Mouse (Mus musculus) mesoderm, embryonic 11.5 days (tissue): ENCODE measurements around the gene Syt14.

ENCODE experiments used
- DNase-seq: peaks from one replicate; pipeline ENCODE4 v3.0.0-alpha.2; 2012; ENCODE audit warnings: low read depth, low spot score

Syt14 gene

DNA sequence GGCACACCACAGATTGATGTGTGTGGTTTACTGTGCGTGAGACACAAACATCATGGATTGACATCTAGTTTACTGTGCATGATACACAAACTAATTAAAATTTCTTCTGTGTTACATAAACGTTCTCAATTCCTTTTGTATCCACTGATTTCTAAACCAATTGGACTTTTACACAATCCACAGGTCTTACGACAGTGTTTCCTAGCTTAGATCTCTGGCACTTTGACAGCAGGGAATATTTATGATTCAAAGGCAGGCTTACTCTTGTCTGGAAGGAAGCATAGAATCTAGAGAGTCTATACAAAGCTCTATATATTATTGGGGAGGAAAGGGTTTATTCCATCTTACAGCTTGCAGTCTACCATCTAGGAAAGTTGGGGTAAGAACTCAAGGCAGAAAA lies 171.1 kb downstream of the Syt14 start:
- DNase-seq, result no peak

DNA sequence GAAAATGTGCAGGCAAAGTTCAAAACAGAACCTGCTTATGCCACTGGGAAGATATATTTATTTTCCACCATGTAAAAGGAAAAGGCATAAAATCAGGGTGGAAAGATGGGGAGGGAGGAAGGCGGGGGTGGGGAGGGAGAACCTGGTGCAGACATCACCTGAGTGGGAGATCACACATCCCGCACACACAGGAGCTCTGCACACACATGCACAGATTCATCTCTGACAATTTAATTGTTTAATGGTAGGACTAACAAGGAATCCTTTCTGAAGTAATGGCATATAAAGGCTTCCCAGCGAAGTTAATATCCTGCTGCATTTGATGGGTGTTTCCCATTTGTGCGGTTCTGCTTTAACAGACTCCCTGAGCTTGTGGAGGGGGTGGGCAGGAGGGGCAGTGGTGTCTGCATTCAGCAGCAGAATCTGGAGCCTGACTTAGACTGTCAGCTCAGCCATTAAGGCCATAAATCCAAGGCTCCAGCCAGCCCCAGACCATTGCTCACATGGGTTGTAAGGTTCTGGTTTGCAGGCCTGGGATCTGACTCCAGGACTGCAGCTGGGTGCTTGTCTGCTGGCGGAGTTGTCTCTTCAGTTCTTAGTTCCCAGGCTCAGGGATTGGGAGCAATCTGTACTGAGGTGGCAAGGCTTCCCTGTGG lies 174.1 kb downstream of the Syt14 start:
- peak; percentile 47 for DNase-seq

DNA sequence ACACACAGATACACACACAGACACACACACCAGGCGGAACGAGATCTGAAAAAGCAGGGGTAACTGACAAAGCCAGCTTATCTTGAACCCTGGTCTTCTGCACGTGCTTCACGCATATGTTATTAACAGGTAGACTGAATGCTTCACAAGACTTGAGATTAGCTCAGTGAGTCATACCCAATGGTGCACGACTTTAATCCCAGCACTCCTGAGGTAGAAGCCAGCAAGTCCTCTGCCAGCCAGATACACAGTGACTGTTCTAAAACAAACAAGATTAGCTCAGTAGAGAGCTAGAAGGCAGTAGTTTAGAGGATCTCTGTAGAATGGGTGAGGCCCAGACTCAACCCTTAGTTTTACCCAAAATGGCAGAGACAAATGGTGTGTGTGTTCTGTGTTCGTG lies 175.3 kb downstream of the Syt14 start:
- DNase-seq, result no peak

DNA sequence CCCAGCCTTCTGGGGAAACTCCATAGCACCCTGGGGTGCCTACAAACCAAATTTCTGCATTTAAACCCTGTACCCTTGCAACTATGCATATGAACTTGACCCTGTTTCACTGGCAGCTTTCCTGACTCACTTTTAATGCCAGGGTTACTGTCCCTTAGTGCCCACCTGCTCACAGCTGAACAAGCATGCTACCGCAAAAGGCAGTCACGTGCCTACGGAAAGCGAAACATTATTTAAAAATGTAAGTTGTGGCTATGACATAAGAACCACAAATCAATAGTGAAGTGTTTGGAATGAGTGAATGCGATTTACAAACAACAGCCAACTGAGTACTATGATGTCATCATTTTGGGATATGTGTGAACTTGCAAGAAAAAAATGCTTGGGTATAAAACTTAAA lies 178.0 kb downstream of the Syt14 start:
- no peak for DNase-seq

DNA sequence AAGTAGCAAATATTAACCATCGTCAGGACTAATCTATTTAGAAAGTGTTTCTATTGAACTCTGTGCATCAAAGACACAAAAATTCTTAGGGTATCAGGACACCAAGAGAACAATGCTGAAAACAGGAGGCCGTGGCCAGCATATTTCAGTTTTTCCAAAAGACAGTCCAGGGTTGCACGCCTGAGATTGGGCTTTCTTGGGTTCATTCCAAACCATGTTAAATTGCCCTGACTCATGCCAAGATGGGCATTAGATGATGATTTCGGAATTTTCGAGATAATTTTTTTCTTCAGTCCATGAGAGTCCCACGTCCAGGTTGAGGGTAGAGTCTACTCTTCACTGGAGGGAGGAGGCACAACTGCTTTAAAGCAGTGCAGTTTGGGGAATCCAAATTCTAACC lies 178.6 kb downstream of the Syt14 start:
- DNase-seq, result no peak

DNA sequence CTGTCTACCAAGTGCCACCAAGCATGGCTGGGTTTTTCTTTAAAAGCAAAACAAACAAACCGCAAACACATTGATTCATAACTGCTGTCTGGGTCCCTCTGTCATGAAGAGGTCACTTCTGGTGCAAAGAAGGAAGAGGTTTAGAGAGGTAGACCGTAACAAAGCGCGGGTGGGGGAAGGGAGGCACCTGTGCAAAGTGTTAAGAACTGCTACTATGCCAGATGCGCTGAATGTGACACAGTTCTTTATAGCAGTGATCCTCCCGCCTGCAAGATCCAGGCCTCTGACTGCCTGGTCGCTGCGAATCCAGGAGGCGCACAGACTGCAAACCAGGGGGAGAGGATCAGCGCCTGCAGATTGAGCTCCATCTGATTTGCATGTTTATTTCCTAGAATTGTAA lies 179.2 kb downstream of the Syt14 start:
- peak; percentile 68 for DNase-seq

DNA sequence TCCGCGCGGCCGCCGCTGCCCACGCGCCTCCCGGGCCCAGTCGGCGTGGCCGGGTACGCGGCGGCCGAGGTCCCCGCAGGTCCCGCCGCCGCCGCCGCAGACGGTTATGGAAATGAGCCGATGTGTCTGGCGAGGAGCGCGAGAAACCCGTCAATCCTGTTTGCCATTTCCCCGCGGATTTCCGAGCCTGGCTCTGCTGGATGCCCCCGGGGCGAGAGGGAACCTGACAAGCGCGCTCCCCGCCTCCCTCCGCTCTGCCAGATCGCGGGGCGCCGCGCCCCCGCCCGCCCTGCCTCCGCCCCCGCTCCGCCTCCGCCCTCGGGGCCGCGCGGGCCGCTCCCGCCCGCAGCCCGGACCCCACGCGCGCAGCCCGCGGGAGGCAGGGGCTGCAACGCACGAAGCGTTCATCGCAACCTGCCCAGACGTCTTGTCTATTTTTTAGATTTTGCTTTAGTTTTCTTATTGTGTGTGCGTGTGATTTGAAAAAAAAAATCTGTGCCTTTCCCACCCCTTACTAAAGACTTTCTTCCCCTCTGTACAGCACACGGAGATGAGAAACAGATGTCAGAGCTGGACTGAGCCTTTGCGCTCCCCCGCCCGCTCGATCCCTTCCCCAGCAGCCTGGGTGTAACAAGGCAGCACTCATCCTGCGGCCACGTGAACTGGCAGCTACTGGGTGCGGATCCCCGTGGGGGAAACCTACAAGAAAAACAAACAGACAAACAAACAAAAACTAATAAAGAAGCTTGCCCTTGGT lies 179.9 kb downstream of the Syt14 start, which contains the start of gene Sertad4:
Sertad4 (minus strand) TSS at position 283 of the 757 bp plus-strand sequence.
- peak; percentile 84 for DNase-seq

DNA sequence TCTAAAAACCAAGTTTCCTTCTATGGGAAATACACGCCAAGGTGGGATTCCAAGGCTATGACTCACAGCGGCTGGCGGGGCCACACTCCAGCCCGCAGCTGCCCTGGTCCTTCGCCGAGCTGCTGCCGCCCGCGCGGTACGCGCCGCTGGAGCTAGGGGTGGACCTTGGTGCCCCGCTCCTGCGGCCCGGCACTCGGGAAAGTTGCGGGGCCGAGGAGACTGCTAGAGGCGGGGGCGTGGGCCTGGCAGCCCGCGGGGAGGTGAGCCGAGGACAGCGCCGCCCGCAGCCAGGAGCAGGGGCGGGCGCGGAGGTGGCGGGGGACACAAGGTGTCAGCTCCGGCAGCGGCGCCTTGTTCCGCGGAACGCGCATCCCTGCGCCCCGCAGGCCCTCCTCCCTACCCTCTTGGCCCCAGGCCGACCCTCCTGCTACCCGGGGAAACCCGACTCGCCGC lies 180.7 kb downstream of the Syt14 start:
- DNase-seq, result peak; percentile 66

DNA sequence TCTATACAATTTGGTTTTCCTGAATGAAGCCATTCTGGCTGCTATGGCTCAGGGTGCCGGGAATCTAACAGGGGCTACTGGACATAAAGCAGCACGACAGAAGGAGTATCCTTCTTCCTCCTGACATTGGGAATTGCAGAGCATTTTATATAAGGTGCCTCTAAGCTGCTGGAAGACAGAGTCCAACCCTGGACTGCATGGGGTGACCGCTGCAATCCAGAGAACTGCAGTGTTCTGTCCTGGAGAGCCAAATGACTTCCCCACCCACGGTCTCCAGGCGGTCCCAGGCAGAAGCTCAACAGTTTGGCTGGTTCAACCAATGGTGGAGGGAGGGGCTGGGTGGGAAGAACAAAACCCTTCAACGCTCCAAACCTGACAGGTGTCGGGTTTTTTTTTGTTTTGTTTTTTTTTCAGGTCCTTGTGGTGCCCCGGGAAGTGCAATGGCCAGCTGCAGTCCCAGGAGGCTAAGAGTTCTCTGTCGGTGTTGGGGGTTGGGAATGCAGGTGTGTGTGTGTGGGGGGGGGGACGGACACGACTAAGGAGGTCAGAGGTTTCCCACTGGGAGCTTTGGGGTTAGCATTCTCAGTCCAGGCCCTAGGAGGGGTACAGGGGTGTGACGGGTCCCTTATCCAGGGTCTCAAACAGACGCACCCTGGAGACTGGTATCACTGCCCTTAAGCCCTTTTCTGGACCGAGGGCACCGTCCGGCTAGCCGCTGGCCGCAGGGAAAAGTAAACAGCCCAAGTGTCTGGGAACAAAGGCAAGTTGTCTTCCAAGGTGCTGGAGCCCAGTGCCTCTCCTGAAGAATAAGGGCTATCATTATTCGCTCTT lies 181.4 kb downstream of the Syt14 start:
- no peak for DNase-seq

DNA sequence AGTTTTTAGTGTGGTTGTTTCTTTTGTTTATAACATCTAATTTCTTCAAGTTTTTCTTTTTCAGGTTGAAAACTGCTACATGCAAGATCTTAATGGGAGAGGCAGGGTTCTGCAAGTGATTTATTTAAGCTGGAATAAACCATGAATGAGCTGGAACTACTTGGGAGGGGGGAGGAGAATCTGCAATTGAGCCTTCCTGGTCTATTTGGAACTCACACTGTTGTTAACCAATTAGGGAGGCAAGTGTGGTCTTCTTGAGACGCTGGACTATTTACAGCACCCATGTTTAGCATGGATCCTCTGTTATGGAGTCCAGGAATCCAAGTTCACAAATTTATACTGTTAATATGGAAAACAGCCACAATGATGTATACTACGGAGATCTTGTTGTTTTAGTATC lies 182.1 kb downstream of the Syt14 start:
- no peak for DNase-seq

DNA sequence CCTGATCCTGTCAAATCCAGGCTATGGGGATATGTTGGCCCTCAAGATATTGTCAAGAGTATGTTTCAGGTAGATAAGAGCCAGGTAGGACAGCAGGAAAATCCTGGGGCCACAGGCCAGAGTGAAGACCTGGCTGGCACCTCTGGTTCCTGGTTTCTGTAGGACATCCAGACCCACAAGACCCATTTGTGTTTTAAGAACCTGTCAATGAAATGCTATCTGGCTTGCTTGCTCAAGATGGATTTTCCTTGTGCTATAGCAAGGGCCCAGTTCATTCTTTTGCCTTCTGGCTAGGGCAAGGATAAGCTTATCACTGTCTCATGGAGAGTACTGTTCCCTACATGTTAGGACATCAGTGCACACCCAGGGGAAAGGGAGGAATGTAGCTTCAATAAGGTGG lies 183.5 kb downstream of the Syt14 start:
- no peak for DNase-seq

DNA sequence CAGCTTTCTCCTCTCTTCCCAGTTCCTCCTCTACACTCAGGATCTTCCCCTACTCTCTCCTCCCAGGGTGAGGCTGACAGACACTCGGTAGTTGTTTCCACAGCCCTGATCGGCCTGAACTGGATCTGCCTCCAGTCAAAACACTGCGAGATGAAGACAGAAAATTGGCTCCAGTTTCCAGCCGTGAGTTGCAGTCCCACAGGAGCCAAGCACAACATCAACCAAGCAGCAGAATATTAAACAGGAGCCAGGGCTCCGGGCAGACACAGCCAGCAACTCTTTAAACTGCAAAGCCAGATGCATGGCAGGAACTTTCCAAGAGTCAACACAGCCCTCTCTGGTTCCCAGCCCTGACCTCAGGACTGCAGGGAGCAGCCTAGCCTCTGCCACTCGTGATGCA lies 183.9 kb downstream of the Syt14 start:
- no peak for DNase-seq

DNA sequence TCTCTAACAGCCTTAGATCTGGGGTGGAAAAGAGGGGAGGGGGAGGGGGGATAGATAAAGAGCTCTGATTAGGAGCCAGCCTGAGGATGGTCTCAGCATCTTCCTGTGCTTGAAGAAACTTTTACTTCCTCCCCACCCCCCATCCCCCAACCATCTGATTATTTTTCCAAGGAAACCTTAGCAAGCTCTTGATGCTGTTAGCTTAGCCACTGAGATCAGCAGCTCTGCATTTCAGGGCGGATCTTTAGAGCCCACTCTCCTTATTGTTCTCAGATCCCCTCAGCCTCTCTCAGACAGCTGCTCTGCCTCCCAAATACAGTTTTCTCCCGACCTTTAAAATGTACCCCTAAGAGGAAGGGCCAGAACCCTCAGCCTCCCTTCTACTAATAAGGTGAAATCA lies 184.4 kb downstream of the Syt14 start:
- DNase-seq, result no peak

DNA sequence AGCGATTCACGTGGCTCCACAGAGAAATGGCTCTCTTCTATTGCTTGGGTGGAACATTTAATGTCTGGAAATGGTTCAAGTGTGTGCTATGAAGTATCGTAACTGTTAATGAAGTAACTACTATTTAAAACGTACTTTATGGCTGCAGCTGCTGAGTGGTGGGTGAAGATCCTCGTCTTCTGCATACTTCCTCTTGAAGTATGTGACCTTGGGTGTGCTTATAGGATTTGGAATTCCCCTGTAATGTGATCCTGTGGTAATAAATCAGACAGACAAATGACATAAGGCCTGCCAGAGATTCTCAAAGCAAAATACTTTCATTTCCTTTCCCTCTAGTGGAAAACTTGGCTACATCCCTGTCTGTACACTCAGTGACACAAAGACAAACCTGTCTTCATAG lies 186.0 kb downstream of the Syt14 start:
- DNase-seq, result peak; percentile 63

DNA sequence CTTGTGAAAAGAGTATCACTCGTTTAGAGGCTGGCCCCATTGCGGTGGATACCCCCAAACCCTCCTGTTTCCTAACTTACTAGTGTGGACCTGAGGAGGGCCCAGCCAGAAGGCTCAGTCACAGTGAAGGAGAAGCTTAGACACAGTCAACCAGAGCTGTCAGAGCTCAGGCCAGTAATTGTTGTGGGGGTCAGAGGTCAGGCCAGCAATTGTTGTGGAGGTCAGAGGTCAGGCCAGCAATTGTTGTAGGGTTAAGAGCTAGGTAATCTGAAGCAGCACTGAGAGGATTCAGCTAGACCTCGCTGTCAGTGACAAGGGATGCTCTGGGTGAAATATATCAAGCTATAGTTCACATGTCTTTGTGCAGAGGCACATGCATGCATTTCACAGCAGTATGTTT lies 188.3 kb downstream of the Syt14 start:
- DNase-seq, result no peak
